Mouse (Mus musculus): ENCODE measurements at regions not wholly inside any gene's neighbourhood (a gene's known extent, or its start where the extent isn't known, plus 50 kb on each side); places are given as distances from the start of the nearest gene placed in this dataset.

- no peak for TF ChIP-seq POLR2A (IDR thresholded peaks at IDR 0.05; ENCODE audit: low read depth, low read length)
- no peak for TF ChIP-seq CTCF (conservative IDR thresholded peaks at IDR 0.05; ENCODE audit: insufficient read depth, insufficient read length, low read depth, low read length)
Measured at GRCm38 (mm10) chr15:36375549-36375885, 632.1 kb downstream of the Zfp706 start.

Data from kidney, adult 2 months (tissue).